ENCODE assay signal across 9 mouse cellular contexts in the genomic region with DNA sequence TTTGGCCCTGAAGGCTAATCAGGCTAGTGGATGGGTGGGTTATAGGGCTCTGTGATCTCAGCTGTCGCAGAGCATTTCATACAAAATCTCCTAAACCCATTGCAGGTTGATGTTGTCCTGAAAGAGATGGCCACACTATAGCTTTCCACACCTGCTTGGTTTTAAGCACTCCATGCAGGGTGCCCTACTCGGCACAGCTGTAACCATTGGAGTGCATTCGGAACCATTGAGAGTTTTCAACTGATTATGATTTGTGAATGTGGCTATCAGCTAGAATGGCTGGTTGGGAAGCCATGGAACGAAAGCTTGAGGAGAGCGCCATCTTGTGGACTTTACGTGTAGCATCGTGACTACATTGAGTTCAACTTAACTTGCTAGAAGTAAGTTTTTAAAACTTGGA.
DNase-seq lines count a peak whose midpoint lies in the region; ATAC-seq and TF ChIP-seq lines count a peak whose summit lies in the region.
"Had no signal": no experiment of that assay in that cellular context is flagged by ENCODE, and none has a peak within 500 bp of the region (broad histone marks: within the 10 kb centered on the region; RNA-seq: fewer than 3 reads in every experiment).

No protein-coding gene starts in this region.

- no peak overlapping the region for H3K27ac ChIP-seq in forebrain, embryonic 13.5 days
- H3K27ac ChIP-seq in forebrain, embryonic 12.5 days = no peak overlapping the region
- H3K27ac ChIP-seq in embryonic facial prominence, embryonic 10.5 days (replicated peaks) = no peak overlapping the region
- H3K27ac ChIP-seq in kidney, postnatal 0 days = no peak overlapping the region
- H3K27ac ChIP-seq in lung, embryonic 14.5 days (ENCODE audit: low read depth) = no peak overlapping the region

- TF ChIP-seq CTCF in kidney, postnatal 0 days (IDR thresholded peaks at IDR 0.05; ENCODE audit: low read depth) = peak; percentile 92
- TF ChIP-seq CTCF in lung, embryonic 14.5 days (IDR thresholded peaks at IDR 0.05; ENCODE audit: low read depth) = peak; percentile 90

- H3K4me3 ChIP-seq in forebrain, embryonic 13.5 days = no peak overlapping the region
- no peak overlapping the region for H3K4me3 ChIP-seq in forebrain, embryonic 12.5 days (replicated peaks)
- H3K4me3 ChIP-seq in embryonic facial prominence, embryonic 10.5 days = no peak overlapping the region
- H3K4me3 ChIP-seq in kidney, postnatal 0 days (replicated peaks; ENCODE audit: low read depth, low read length) = no peak overlapping the region
- no peak overlapping the region for H3K4me3 ChIP-seq in lung, embryonic 14.5 days (ENCODE audit: low read depth, low read length)

- H3K9me3 ChIP-seq in forebrain, embryonic 13.5 days (replicated peaks) = no peaks in the 10 kb centered on the region
- H3K9me3 ChIP-seq in forebrain, embryonic 12.5 days = no peaks in the 10 kb centered on the region
- no peaks in the 10 kb centered on the region for H3K9me3 ChIP-seq in embryonic facial prominence, embryonic 10.5 days
- no peaks in the 10 kb centered on the region for H3K9me3 ChIP-seq in kidney, postnatal 0 days (replicated peaks; ENCODE audit: low read length)
- H3K9me3 ChIP-seq in lung, embryonic 14.5 days (ENCODE audit: low read depth, low read length) = no peaks in the 10 kb centered on the region

- peak; percentile 89 for DNase-seq in 3T3-L1 (ENCODE audit: low read depth, low spot score)
- DNase-seq in adrenal gland, postnatal 10 days = peak; percentile 57
- DNase-seq in embryonic facial prominence, embryonic 10.5 days (ENCODE audit: low spot score) = peak; percentile 59
- peak; percentile 91 for DNase-seq in kidney, postnatal 0 days (ENCODE audit: low spot score)
- peak; percentile 90 for DNase-seq in lung, embryonic 14.5 days
- DNase-seq in right cerebral cortex, postnatal 4 days = peak; percentile 15

- peaks cover 6% of the 10 kb centered on the region for H3K27me3 ChIP-seq in forebrain, embryonic 13.5 days
- H3K27me3 ChIP-seq in forebrain, embryonic 12.5 days = peaks cover 31% of the 10 kb centered on the region
- H3K27me3 ChIP-seq in embryonic facial prominence, embryonic 10.5 days (replicated peaks; ENCODE audit: low read depth, poor library complexity, severe bottlenecking) = peaks cover 15% of the 10 kb centered on the region; the same call in 1 of the 2 replicates
- peaks cover 8% of the 10 kb centered on the region; the same call in 1 of the 2 replicates for H3K27me3 ChIP-seq in kidney, postnatal 0 days (ENCODE audit: insufficient read depth, low read length)
- no peaks in the 10 kb centered on the region; the same call in none of the 2 replicates for H3K27me3 ChIP-seq in lung, embryonic 14.5 days (ENCODE audit: insufficient read depth, low read length)

- WGBS in forebrain, embryonic 13.5 days = 18% methylated on average over 7 of the region's 7 CpGs
- WGBS in forebrain, embryonic 12.5 days = 18% methylated on average over 7 of the region's 7 CpGs
- 20% methylated on average over 7 of the region's 7 CpGs for WGBS in embryonic facial prominence, embryonic 10.5 days
- WGBS in kidney, postnatal 0 days = 16% methylated on average over 7 of the region's 7 CpGs
- WGBS in lung, embryonic 14.5 days = 17% methylated on average over 7 of the region's 7 CpGs

- ATAC-seq in forebrain, embryonic 13.5 days = peak; percentile 51
- no peak for ATAC-seq in forebrain, embryonic 12.5 days (ENCODE audit: low FRiP score)
- ATAC-seq in kidney, postnatal 0 days (replicated peaks; ENCODE audit: low FRiP score, low read depth) = no peak
- ATAC-seq in lung, embryonic 14.5 days (ENCODE audit: insufficient read depth) = peak; percentile 22; the same call in 1 of the 2 replicates

- no peaks in the 10 kb centered on the region for H3K36me3 ChIP-seq in forebrain, embryonic 13.5 days (ENCODE audit: poor library complexity, severe bottlenecking)
- H3K36me3 ChIP-seq in forebrain, embryonic 12.5 days (replicated peaks) = no peaks in the 10 kb centered on the region
- no peaks in the 10 kb centered on the region for H3K36me3 ChIP-seq in embryonic facial prominence, embryonic 10.5 days (replicated peaks)
- H3K36me3 ChIP-seq in kidney, postnatal 0 days (ENCODE audit: insufficient read depth, low read length) = no peaks in the 10 kb centered on the region
- H3K36me3 ChIP-seq in lung, embryonic 14.5 days (ENCODE audit: insufficient read depth) = no peaks in the 10 kb centered on the region
- H3K36me3 ChIP-seq: G1E had no signal

- H3K4me2 ChIP-seq in forebrain, embryonic 13.5 days = no peak overlapping the region
- no peak overlapping the region for H3K4me2 ChIP-seq in forebrain, embryonic 12.5 days
- no peak overlapping the region for H3K4me2 ChIP-seq in kidney, postnatal 0 days (ENCODE audit: low read length)
- H3K4me2 ChIP-seq in lung, embryonic 14.5 days = no peak overlapping the region

- no peak overlapping the region for H3K9ac ChIP-seq in forebrain, embryonic 13.5 days
- no peak overlapping the region for H3K9ac ChIP-seq in forebrain, embryonic 12.5 days
- no peak overlapping the region for H3K9ac ChIP-seq in kidney, postnatal 0 days (ENCODE audit: low read depth, low read length)
- H3K9ac ChIP-seq in lung, embryonic 14.5 days = no peak overlapping the region

- no peaks in the 10 kb centered on the region for H3K4me1 ChIP-seq in forebrain, embryonic 13.5 days
- no peaks in the 10 kb centered on the region for H3K4me1 ChIP-seq in forebrain, embryonic 12.5 days
- H3K4me1 ChIP-seq in embryonic facial prominence, embryonic 10.5 days = no peaks in the 10 kb centered on the region
- no peaks in the 10 kb centered on the region for H3K4me1 ChIP-seq in kidney, postnatal 0 days (replicated peaks; ENCODE audit: insufficient read depth, low read length)
- H3K4me1 ChIP-seq in lung, embryonic 14.5 days (ENCODE audit: insufficient read depth) = no peaks in the 10 kb centered on the region

Comparison
In these comparisons a context has a peak if more than half of its experiments do, and no peak if none do; other contexts are left out.
1. ATAC-seq: peak in forebrain, embryonic 13.5 days (single experiment) and lung, embryonic 14.5 days (single experiment); none in forebrain, embryonic 12.5 days (single experiment) and kidney, postnatal 0 days (single experiment).
2. DNase-seq: peak in every context shown above with its lines; median percentile 91 in kidney, postnatal 0 days; 90 in lung, embryonic 14.5 days; 89 in 3T3-L1; 59 in embryonic facial prominence, embryonic 10.5 days; 57 in adrenal gland, postnatal 10 days; 15 in right cerebral cortex, postnatal 4 days.